Mouse (Mus musculus) midbrain, embryonic 14.5 days (tissue): Measurements from ENCODE around the gene Rabif. TPM values are rescaled to one million over a fixed set of nuclear protein-coding genes. Genes with fewer than 3 reads are reported as not detected.
A peak's percentile ranks its signal among the peaks of the same experiment; 100 is the strongest.

Experiments used
- ATAC-seq: fragments of 200-750 bp; cut with Nextera tagmentation; 2 replicates; pipeline ENCODE4 v1.8.0; 2017; ENCODE audit warnings: moderate number of reproducible peaks, moderate library complexity; ENCODE audit not compliant: low FRiP score, low TSS enrichment
- DNase-seq: peaks from one replicate; pipeline ENCODE4 v3.0.0-alpha.2; 2015
- H3K27ac ChIP-seq: fragments of 300-500 bp; sonication (generic); replicated peaks from 2 replicates; pipeline ENCODE4 v1.5.1; 2014; ENCODE audit warnings: mild to moderate bottlenecking, low read depth, low read length, moderate library complexity
- H3K27me3 ChIP-seq: fragments of 300-500 bp; sonication (generic); 2 replicates; pipeline ENCODE4 v1.6.1; 2014; ENCODE audit warnings: low read length, control low read depth, mixed read lengths; ENCODE audit not compliant: control insufficient read depth, insufficient read depth
- H3K36me3 ChIP-seq: fragments of 300-500 bp; sonication (generic); 2 replicates; pipeline ENCODE4 v1.6.1; 2014; ENCODE audit warnings: low read length, control low read depth; ENCODE audit not compliant: control insufficient read depth, insufficient read depth
- H3K4me1 ChIP-seq: fragments of 300-500 bp; sonication (generic); 2 replicates; pipeline ENCODE4 v1.6.1; 2014; ENCODE audit warnings: mild to moderate bottlenecking, antibody characterized with exemption, low read length, control low read depth; ENCODE audit not compliant: control insufficient read depth, insufficient read depth
- H3K4me2 ChIP-seq: fragments of 300-500 bp; sonication (generic); 2 replicates; pipeline ENCODE4 v1.6.1; 2014; ENCODE audit warnings: mild to moderate bottlenecking, low read length, moderate library complexity
- H3K4me3 ChIP-seq: fragments of 300-500 bp; sonication (generic); replicated peaks from 2 replicates; pipeline ENCODE4 v1.5.1; 2014; ENCODE audit warnings: low read depth, low read length
- H3K9ac ChIP-seq: fragments of 300-500 bp; sonication (generic); replicated peaks from 2 replicates; pipeline ENCODE4 v1.6.1; 2014; ENCODE audit warnings: mild to moderate bottlenecking, low read length, moderate library complexity
- H3K9me3 ChIP-seq: fragments of 300-500 bp; sonication (generic); 2 replicates; pipeline ENCODE4 v1.6.1; 2016; ENCODE audit warnings: low read length, control low read depth, mixed read lengths; ENCODE audit not compliant: control insufficient read depth
- WGBS: fragments of 180-500 bp; shearing (Covaris S2); extraction: QIAGEN DNeasy Blood & Tissue Kit; methylation state at CpG from one replicate; pipeline ENCODE4 v1.1.7; 2014; 5-methylcytosine and 5-hydroxymethylcytosine counted together
- polyA plus RNA-seq: library from polyadenylated mRNA; unstranded; fragments of >200 nt; fragmentation: Nextera tagmentation; extraction: Ambion mirVana; gene quantifications from 2 replicates; pipeline ENCODE4 v1.2.1, GENCODE M21; 2014

Rabif gene
- polyA plus RNA-seq, 1 experiment from 2014 or later, result 75.3 TPM

GRCm38 (mm10) chr1:134551869-134552268 lies 57.4 kb downstream of the Rabif start:
- no peak overlapping the region for H3K4me3 ChIP-seq
- 89% methylated on average over 3 of the region's 3 CpGs for WGBS
- no peak for ATAC-seq

GRCm38 (mm10) chr1:134552396-134552795 lies 57.9 kb downstream of the Rabif start:
- WGBS, result 79% methylated on average over 3 of the region's 3 CpGs
- DNase-seq, result no peak
- H3K9ac ChIP-seq, result no peak overlapping the region
- no peak overlapping the region for H3K4me3 ChIP-seq
- ATAC-seq, result no peak
- H3K9me3 ChIP-seq, result no peaks in the 10 kb centered on the region
- no peaks in the 10 kb centered on the region for H3K36me3 ChIP-seq
- H3K27me3 ChIP-seq, result no peaks in the 10 kb centered on the region
- H3K4me1 ChIP-seq, result peaks cover 7% of the 10 kb centered on the region; the same call in 1 of the 2 replicates
- H3K27ac ChIP-seq, result no peak overlapping the region
- H3K4me2 ChIP-seq, result no peak overlapping the region

More at GRCm38 (mm10) chr1:134551869-134552268, 57.4 kb downstream of the Rabif start:
- Histone ChIP-seq H3K4me2 (no peak overlapping the region), H3K9ac (no peak overlapping the region), H3K4me1 (0 out of 2 replicates have a peak, but pooled peaks cover 3% of the 10 kb centered on the region), H3K36me3 (no peaks in the 10 kb centered on the region), H3K27me3 (no peaks in the 10 kb centered on the region), H3K9me3 (no peaks in the 10 kb centered on the region), H3K27ac (no peak overlapping the region)
- no peak for DNase-seq

DNA sequence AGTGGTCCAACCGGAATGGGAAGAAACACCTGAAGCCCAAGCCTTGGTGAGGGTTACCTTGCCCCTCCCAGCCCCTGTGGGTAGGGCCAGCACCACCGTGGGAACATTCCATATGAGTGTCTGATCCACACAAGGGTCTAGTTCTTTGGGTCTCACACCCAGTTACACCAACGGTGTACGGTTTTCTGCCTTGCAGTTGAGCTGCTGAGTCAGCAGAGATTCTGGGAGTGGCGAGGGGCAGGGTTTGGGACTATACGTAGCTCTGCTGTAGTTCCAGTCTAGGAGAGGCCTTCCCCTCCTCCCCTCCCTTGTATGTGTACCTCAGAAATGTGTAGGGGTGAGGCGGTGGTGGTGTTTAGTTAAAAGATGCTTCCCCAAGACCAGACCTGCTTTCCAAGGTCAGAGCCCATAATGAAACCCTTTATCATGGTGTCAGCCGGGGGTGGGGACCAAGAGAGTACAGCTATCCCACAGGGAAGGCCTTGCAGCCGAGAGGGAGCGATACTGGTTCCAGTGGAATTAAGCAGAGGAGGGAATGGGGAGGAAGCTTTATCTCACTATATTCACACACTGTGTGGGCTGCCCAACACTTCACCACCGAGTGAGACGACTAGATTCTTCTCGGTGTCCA lies 60.9 kb downstream of the Rabif start:
- Histone ChIP-seq H3K27me3 (no peaks in the 10 kb centered on the region), H3K4me2 (peak overlapping the region; percentile 86), H3K9ac (0 out of 2 replicates have a peak overlapping the region, but pooled peaks have one; percentile 82), H3K36me3 (no peaks in the 10 kb centered on the region), H3K4me1 (peaks cover 7% of the 10 kb centered on the region; the same call in 1 of the 2 replicates), H3K9me3 (no peaks in the 10 kb centered on the region), H3K4me3 (peak overlapping the region; percentile 65; the same call in 1 of the 2 replicates), H3K27ac (no peak overlapping the region; the same call in 1 of the 2 replicates)
- ATAC-seq, result no peak
- WGBS, result 33% methylated on average over 13 of the region's 13 CpGs
- no peak for DNase-seq

GRCm38 (mm10) chr1:134555871-134556670 lies 61.6 kb downstream of the Rabif start:
- under 1% methylated on average over 44 of the region's 46 CpGs for WGBS
- H3K27me3 ChIP-seq, result no peaks in the 10 kb centered on the region
- DNase-seq (peak; percentile 77), ATAC-seq (peak; percentile 42)
- peaks cover 7% of the 10 kb centered on the region; the same call in 1 of the 2 replicates for H3K4me1 ChIP-seq
- H3K27ac ChIP-seq, result peak overlapping the region; percentile 96
- peak overlapping the region; percentile 86 for H3K4me2 ChIP-seq
- no peaks in the 10 kb centered on the region for H3K9me3 ChIP-seq
- H3K4me3 ChIP-seq, result peak overlapping the region; percentile 65
- H3K9ac ChIP-seq, result peak overlapping the region; percentile 82
- H3K36me3 ChIP-seq, result no peaks in the 10 kb centered on the region

DNA sequence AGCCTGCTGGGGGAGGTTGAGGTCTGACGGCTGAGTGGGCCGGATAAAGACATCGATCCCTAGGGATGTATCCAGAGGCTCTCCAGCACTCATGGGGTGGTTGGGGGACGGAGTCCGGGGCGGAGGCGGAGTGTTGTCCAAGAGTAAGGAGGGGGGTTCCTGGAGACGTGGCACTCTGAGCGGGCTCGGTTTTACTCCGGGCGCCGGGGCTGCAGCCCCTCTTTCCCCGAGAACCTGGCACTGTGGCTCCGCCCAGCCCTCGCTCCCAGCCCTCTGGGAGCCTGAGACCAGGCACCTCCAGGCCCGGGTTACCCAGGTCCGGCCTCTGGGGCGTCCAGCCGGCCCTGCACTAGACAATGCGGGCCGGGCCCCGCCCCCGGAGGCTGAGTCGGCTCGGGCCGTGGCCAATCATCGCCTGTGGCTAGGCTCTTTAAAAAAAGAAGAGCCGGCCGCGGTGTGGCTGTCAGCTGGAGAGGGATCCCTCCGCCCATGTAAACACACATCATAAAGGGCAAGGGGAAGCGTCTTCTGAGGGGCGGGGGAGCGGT lies 62.3 kb downstream of the Rabif start:
- H3K27me3 ChIP-seq, result no peaks in the 10 kb centered on the region
- H3K9me3 ChIP-seq, result no peaks in the 10 kb centered on the region
- H3K9ac ChIP-seq, result peak overlapping the region; percentile 82
- ATAC-seq (peak; percentile 95), DNase-seq (peak; percentile 98)
- H3K27ac ChIP-seq, result peak overlapping the region; percentile 96
- peaks cover 8% of the 10 kb centered on the region; the same call in 1 of the 2 replicates for H3K4me1 ChIP-seq
- peak overlapping the region; percentile 65 for H3K4me3 ChIP-seq
- H3K36me3 ChIP-seq, result no peaks in the 10 kb centered on the region
- WGBS, result under 1% methylated on average over 35 of the region's 35 CpGs
- H3K4me2 ChIP-seq, result peak overlapping the region; percentile 86

Other genes starting within 250 kb of the Rabif start
- gene Myog, start 204.7 kb upstream of the Rabif start, polyA plus RNA-seq, result not detected in 2 replicates
- 11.5 and 14.4 TPM in 2 replicates for gene Ppfia4, start 161.7 kb upstream of the Rabif start, polyA plus RNA-seq
- gene Tmem183a, start 132.7 kb upstream of the Rabif start, polyA plus RNA-seq, result 121 and 151 TPM in 2 replicates
- gene 4933406M09Rik, start 108.7 kb upstream of the Rabif start, polyA plus RNA-seq, result not detected in 2 replicates
- 9.0 and 9.2 TPM in 2 replicates for gene Cyb5r1, start 89.1 kb upstream of the Rabif start, polyA plus RNA-seq
- 70.5 and 73.5 TPM in 2 replicates for gene Adipor1, start 79.3 kb upstream of the Rabif start, polyA plus RNA-seq
- gene Klhl12, start 39.1 kb upstream of the Rabif start, polyA plus RNA-seq, result 19.6 and 34.4 TPM in 2 replicates
- gene Mgat4e, start 55.0 kb downstream of the Rabif start, polyA plus RNA-seq, result not detected in 2 replicates
- gene Kdm5b, start 65.5 kb downstream of the Rabif start, polyA plus RNA-seq, result 79.7 and 111 TPM in 2 replicates
- gene Syt2, start 152.0 kb downstream of the Rabif start, polyA plus RNA-seq, result 1.3 and 2.1 TPM in 2 replicates